Mouse (Mus musculus) layer of hippocampus, postnatal 10 days (tissue): ENCODE measurements around the gene Akt3. TPM values are rescaled to one million over a fixed set of nuclear protein-coding genes. Genes with fewer than 3 reads are reported as not detected.
A peak's percentile ranks its signal among the peaks of the same experiment; 100 is the strongest.

Experiments used
- DNase-seq, 2 experiments: peaks; one replicate each; pipeline ENCODE4 v3.0.0; 2021; ENCODE audit warnings: low spot score in 2 of 2
- total RNA-seq, 2 experiments: library from RNA; stranded (reverse); gene quantifications; 2 replicates each; pipeline ENCODE4 v1.2.3; 2021

The Akt3 gene
- total RNA-seq, 2 experiments from 2014 or later = 326 to 338 TPM

DNA sequence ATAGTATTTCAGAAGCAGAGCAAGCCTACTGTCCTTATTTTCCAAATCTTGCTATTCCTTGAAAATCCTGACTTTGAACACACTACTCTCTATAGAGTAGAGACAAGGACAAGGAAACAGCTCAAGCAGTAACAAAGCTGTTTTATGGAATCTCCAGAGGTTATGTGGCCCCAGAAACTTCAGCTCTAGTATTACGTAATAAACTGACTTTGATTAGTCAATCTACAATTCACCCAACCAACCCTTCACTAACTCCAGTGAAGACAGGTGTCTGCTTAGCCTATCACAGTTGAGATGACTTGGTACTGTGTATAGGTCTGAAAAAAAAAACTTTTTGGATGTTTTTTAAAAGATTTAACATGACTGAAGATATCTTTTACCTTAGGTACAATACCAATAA is 67.6 kb downstream of the Akt3 start:
- no peak for DNase-seq

DNA sequence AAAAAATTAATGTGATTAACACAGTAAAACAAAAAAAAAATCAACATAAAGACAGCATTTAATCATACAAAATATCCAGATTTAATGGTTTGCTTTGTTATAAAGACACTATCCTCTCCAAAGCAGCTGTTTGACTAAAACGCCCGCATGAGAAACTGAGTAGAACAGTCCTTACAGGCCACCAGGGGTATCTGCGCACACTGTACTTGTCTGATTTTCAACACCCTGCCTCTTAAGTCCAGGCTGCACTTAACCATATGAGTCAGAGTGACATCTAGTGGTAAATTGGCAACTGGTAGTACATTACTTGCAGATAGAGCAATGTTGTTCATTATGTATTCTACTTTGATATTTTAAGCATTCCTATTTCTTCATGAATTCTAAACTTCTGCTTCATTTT is 69.3 kb downstream of the Akt3 start:
- DNase-seq = no peak

DNA sequence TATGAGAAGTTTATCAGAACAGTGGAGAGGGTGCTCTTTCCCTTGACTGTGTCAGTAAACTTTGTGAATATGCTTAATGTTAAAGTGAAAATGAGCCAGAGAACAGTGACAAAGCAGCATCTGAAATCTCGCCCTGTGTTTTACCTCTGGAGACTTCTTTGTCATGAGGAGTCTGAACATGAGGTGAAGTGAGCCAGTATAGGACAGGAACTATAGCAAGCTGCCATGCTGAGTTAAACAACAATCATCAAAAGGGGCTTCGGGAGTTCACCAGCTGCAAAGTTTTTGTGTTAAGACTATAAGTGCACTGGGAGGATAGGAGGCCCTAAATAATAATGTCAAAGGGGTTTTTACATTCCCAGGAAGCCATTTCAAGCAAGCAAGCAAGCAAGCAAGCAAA is 71.3 kb downstream of the Akt3 start:
- DNase-seq = no peak

DNA sequence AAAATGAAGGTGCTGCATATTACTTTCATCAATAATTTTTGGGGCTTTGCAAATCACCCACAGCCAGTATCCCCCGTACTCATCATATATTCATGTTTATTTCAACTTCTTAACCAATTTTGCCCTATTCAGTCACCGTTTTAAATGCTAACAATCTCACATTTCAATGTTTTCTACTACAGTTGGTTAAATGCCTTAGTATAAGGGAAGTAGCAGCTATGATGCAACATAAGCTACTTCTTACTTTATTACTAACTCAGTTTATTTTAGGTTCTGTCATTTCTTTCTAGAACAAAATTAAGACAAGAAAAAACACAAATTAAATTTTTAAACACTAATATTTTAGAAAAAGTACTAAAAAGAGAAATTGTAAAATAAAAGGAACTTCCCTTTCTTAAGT is 78.4 kb downstream of the Akt3 start:
- DNase-seq = no peak

DNA sequence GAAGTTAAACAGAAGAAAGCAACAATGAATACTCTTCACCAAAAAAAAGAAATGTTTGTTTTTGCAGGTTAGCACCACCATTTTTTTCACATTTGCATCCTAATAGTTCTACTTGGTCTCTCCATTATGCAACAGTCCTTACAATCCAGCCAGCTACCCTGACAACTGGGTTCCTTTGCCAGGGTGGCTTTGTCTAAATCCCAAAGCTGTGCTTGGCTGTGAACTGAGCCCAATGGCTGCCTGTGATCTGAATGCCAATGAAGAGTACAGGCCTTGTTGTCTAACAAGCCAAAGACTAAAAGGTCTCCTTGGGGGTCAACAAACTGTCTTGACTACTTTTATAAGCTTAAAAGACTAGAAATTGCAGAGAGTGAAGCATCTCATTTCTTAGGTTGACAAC is 82.6 kb downstream of the Akt3 start:
- DNase-seq = peak; percentile 61 to 66

DNA sequence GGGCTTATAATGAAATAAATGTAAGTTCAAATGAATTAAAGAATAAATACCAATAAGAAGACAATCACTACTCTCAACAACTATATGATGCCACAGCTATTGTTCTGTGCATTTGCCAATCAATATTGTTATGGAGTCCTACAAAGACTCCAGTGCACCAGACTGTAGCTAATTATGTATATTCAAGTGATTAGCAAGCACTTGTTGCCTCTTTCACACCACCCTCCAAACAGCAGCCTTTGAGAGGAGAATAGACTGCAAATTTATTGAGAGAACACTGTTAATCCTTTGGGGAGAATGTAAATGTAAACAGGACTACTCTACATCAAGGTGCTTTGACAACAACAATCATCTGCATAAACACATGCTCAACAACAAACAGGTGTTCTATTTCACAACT is 86.7 kb downstream of the Akt3 start:
- DNase-seq = no peak

DNA sequence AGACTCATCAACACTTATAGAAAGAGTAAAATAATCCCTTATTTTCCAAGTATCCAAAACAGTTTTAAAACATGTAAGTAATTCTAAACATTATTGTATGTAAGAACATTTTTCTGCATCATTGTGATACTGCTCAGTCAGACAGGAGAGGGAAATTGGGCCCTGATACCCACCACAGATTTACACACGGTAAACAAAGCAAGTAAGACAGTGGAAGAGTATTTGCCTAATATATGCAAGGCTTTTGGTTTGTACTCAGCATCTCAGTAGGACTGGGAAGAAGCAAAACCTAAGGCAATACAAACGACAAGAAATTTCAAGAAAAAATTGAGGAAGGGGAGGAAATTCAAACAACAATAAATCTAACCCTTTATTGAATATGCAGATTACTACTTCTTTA is 92.2 kb downstream of the Akt3 start:
- DNase-seq = no peak

DNA sequence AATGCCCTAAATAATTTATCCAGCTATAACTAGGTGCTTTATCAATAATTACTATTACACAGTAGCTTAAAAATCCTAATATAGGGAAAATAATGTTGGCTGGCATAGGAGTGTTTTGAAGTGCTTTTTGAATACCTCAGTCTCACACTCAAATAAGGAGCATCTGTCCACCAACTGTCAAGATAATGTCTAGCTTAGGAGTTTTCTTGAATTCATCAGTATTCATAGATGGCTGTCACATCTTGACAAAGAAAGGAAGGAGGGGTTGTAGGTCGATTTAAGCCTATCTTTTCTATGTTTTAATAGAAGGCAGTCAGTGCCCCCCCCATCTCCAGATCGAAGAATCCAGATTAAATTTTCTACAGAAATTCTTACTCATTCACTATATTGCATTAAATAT is 92.7 kb downstream of the Akt3 start:
- no peak for DNase-seq

DNA sequence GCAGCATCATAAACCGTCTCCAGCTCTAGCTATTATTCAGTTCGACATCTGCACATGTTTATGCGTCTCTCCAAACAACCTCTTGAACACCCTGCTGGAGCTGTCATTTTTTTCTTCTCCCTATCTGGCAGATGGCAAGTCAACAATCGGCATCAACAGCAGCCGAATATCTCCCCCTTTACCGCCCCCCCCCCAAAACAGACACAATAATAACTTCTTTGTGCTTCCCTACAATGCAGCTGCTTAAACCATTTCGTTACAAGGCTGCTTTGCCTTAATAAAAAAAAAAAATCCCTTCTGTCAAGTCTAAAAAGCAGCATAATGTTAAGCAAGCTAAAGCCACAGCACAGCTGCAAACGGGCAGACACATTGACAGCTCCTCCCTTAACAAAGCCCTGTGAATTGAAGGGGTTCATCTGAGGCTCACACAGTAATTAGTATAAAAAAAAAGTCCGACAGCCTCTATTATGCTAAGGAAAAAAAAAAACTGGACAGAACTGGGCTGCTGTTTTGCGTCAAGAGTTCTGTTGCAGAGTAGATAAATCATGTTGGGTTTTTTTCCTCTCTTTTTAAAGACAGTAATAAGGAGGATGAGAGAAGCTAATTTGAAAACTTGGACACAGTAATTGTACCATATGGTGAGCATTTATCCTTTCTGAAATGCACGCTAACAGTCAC is 107.5 kb downstream of the Akt3 start:
- no peak for DNase-seq

DNA sequence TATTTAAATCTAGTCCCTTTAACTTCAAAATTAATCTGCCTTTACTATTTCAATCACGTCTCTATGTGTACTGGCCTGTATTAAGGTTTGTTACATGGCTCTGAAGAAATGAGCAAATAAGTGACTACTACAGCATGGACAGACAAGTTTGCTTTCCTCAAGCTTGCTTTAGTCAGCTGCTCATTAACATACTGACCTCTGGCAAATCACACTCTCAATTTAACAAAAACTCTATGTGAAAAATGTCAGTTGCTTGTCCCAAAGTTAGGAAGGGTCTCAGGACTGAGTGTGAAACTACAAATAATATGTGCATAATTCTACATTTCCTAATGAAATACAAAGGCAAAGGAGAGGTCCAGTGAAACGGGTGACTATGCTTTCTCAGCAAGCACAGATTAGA is 109.3 kb downstream of the Akt3 start:
- DNase-seq = no peak

DNA sequence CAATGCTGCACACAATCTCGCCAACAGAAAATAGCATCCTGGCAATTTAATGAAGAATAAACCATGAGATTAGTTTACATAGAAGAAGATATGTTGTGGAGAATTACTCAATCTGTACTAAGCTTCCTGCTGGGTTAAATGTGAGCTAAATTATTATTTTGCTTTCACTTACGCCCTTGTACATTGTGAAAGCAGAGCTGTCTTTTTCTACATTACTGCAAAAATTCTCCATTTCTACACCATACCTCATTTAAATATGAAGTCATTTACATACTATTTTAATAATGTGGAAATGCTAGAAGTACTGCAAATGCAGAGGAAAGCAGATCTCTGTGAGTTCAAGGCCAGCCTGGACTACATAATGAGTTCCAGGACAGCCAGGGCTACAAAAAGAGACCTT is 116.5 kb downstream of the Akt3 start:
- DNase-seq = no peak

DNA sequence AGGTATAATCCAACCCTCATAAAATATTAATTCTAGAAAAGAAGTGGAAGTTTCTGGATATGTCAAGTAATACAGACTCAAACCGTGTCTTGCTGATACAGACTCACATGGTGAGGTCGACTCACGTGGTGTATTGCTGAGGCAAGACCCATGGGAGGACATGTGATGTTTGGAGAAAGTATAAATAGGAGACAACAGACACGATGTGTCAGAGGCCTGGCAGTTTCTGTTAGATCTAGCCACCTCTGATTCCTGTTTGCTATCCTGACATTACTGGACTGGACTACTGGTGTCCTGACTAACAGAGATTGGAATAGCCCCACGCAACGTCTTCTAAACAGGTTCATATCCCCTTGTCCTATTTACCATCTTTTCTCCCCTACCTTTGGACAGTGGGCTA is 118.4 kb downstream of the Akt3 start:
- no peak for DNase-seq

DNA sequence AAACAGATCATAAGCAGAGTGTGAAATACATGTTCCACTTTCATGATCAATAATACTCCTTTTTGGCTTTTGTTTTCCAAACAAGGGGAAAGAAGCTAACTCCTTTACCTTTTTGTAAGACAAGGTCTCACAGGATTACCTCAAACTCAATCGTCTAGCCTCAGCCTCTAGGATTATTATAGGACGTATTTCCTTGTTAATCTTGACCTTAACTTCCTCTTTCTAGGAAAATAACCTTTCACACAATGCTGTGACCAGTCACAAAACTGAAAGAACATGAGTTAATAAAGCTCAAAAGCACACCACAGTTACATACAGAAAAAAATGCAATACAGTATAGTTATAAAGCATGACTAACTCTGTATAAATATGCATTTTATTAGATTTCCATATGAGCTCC is 126.5 kb downstream of the Akt3 start:
- no peak for DNase-seq

DNA sequence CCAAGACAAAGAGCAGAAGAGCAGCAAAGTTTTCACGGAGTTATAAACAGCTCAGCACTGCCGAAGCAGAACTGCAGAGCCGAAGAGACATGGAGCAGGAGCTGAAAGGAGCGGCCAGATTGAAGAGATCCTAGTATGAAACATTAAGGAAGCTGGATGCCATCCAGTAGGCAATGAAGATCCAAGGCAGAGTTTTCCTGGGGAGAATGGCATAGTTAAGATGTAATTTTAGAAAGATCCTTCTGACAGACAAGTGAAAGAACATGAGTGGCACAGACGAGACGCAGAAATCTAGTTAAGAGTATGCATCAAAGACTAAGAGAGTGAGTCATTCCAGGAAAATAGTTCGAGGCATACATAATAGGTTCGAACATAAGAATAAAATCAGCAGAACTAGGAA is 131.3 kb downstream of the Akt3 start:
- no peak for DNase-seq

DNA sequence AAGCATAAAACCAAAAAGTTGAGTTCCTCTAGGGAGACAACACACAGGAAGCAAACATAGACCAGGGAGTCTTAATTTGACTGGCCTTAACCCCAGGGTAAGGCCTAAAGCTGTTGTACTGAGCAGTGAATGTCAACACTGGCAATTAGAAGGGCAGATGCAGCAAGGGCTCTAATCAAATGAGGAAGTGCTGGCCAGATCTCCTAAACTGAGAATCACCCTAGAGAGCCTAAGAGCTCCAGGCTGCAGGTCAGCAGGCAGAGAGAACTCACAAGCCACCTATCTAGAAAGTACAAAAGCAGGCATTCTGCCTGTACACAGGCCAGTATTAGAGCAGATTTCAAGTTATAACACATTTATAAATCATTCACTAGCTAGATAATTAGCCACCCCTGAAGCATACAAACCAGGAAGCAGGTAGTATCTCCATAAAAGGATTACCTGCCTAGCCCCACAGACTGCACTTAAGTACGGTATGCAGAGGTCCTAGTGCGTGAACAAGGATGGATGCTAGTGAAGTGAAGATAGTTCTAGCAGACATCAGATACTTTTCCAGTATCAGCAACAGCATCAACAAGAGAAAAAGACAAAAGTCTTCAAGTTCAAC is 147.2 kb downstream of the Akt3 start:
- no peak for DNase-seq

DNA sequence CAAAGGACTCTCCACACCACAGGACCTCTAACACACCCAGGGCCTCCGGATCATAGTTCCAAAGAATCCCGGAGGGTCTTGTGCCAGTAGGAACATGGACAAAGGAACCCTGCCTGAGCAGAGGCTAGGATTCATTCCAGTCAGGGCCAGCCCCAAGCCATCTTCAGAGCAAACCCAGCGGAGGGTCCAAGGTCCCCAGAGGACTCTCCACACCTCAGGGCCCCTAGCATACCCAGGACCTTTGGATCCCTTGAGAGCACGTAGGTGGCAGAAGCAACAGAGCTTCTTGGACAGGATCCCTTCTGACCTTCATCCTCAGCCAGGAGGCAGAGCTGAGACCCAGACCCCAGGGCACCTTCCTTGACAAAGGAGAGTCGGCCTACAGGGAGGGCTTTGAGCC is 167.5 kb downstream of the Akt3 start:
- DNase-seq = no peak

DNA sequence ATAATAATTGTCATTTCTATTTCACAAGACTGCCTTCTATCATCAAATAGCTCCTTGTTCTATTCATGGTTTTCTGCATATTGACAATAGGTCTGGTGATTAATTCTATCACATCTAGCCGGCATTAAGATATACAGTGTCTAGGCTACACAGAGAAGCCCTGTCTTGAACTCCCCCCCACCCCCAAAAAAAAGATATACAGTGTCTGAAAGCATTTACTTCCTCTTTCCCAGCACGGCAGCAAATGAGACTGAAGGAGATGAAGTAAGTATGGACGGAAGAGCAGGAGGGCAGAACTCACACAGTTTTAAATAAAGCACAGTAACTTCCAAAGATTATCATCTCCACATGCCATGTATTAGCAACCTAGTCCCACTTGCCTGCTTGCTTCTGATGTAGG is 168.5 kb downstream of the Akt3 start:
- DNase-seq = no peak

DNA sequence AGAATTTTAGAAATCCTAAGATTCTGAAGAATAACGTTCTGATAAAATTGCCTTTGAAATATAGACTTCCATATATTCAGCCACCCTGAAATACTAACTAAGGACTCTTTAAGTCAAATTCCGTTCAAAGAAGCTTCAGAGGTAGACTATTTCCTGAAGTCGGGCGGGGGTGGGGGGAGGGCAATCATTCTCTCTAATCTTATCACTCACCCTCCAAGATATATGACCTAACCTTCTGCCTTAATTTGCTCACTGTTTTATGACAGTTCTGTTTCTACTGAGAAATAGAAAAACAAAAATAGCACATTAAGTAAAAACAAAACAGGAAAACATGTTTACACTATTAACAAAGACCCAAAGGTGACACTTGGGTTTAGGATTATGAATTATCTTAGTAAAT is 169.0 kb downstream of the Akt3 start:
- no peak for DNase-seq

DNA sequence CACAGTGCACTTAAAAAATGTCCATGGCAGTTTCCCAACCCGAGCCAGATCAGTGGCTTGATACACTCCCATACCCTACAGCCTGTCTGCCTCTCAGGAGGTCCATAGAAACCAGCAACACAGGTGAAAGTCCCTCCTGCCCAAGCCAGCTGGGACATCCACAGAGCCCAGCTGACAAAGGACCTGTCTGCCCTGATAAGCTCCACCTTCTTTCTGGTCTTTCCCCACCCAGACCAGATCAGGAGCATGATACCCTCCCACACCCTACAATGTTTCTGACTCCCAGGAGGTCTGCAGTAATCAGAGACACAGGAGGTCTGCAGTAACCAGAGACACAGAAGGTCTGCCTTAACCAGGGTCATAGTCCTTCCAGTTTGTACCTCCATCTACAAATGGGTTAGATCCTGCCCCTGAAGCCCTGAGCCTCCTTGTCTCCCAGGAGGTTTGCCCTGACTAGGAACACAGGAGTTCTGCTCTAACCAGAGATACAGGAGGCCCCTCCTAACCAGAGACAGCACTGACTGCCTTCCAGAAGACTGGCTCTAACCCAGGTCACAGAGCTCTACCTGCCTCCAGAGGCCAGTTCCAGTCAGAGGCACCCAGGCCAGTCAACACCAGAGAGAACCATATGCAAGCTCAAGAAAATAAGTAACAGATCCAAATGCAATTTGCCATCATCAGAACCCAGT is 175.9 kb downstream of the Akt3 start:
- DNase-seq = no peak

DNA sequence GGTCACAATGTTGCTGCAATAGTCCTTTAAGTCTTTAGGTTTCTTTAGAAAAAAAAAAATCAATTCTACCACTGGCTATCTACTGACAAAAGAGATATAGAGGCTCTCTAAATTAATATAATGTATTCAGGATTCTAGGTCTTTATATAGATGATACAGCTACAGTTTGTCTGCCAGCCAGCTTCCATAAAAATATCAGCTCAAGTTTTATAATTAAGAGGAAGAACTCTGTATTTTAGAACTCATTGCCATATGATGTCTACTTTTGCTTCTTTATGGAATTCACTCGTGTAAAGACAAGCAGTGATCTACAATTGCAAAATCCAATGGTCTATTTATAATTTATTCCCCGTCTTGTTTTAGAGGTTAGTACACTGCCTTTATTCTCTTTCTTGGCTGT is 188.8 kb downstream of the Akt3 start:
- no peak for DNase-seq

DNA sequence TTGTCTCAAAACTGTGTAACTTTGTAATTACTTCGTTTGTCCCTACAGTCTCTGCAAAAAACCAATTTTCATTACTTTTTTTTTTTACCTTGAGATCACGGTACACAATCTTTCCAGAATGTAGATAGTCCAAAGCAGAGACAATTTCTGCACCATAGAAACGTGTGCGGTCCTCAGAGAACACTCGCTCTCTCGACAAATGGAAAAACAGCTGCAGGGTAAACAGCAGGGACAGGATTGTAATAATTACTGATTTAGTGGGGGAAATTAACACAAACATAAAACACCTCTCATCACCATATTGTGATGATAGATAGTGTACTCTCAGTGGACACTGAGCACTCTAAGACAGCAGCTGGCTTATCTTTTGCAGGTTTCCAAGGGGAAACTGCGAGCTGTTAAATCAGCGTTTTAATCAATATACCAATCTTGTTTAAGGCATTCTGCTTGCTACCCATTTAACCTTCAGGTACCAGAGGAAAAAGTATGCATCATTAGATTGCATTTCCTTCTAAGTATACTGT is 190.8 kb downstream of the Akt3 start:
- DNase-seq = no peak

DNA sequence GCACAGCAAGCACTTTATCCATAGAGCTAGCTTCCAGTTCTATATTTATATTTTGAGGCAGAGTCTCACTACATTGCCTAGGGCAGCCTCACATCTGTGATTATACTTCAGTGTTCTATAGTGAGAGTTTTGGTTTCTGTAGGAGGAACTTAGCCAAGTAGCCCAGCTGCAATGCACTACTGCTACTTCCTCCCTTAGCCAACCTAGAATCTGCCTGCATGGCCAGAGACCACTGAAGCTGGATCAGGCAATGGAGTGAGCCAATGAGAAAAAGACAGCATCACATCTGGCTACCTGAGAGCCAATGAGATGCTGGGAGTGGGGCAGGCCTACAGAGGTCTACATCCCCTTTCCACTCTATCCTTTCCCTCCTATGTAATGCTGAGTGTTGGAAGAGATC is 192.3 kb downstream of the Akt3 start:
- DNase-seq = no peak

DNA sequence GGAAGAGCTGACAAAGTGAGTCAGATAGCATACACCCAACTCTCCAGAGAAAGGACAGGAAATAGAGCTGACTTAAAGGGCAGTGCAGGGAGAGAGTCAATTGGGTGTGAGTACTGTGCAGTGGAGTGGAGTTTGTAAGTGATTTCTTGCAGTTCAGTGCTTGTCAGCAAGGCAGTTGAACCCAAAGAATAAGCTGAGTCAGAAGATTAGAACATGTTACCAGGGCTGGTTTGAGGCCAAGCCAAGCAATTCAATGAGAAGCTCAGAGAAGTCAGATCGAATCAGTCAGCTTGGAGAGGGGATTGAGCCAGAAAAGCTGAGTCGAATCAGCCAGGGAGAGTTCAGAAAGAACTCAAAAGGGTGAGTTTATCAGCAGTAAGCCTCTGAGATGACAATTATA is 196.2 kb downstream of the Akt3 start:
- DNase-seq = no peak
